Mouse (Mus musculus) E14TG2a.4 (cell line): ENCODE measurements at regions not wholly inside any gene's neighbourhood (a gene's known extent, or its start where the extent isn't known, plus 50 kb on each side); places are given as distances from the start of the nearest gene placed in this dataset.
A peak's percentile ranks its signal among the peaks of the same experiment; 100 is the strongest.
"Not testable (repeated sequence)": the region's sequence is repeated elsewhere in the genome, so short reads cannot be mapped to it uniquely, and the experiment has no call there.

Experiments
- H3K27me3 ChIP-seq: 2 replicates; pipeline ENCODE4 v1.6.1; 2014; ENCODE audit warnings: low read length, control low read depth; ENCODE audit not compliant: insufficient read depth
- H3K36me3 ChIP-seq: 2 replicates; pipeline ENCODE4 v1.6.1; 2014; ENCODE audit warnings: low read length, control low read depth; ENCODE audit not compliant: insufficient read depth
- H3K4me1 ChIP-seq: replicated peaks from 2 replicates; pipeline ENCODE4 v1.6.1; 2014; ENCODE audit warnings: low read depth, low read length, control low read depth
- H3K4me3 ChIP-seq: replicated peaks from 2 replicates; pipeline ENCODE4 v1.5.1; 2014; ENCODE audit warnings: mild to moderate bottlenecking, low read length
- H3K9me3 ChIP-seq: 2 replicates; pipeline ENCODE4 v1.6.1; 2014; ENCODE audit warnings: low read length, control low read depth
- CTCF ChIP-seq: conservative IDR thresholded peaks from 2 replicates; pipeline ENCODE4 v1.5.1; 2014; ENCODE audit warnings: low read length
- NANOG ChIP-seq: IDR thresholded peaks from 2 replicates; pipeline ENCODE4 v1.6.1; 2014; ENCODE audit warnings: borderline replicate concordance, low read length, mixed read lengths
- POU5F1 ChIP-seq: IDR thresholded peaks from 2 replicates; pipeline ENCODE4 v1.6.1; 2014; ENCODE audit warnings: low read length, borderline replicate concordance

DNA sequence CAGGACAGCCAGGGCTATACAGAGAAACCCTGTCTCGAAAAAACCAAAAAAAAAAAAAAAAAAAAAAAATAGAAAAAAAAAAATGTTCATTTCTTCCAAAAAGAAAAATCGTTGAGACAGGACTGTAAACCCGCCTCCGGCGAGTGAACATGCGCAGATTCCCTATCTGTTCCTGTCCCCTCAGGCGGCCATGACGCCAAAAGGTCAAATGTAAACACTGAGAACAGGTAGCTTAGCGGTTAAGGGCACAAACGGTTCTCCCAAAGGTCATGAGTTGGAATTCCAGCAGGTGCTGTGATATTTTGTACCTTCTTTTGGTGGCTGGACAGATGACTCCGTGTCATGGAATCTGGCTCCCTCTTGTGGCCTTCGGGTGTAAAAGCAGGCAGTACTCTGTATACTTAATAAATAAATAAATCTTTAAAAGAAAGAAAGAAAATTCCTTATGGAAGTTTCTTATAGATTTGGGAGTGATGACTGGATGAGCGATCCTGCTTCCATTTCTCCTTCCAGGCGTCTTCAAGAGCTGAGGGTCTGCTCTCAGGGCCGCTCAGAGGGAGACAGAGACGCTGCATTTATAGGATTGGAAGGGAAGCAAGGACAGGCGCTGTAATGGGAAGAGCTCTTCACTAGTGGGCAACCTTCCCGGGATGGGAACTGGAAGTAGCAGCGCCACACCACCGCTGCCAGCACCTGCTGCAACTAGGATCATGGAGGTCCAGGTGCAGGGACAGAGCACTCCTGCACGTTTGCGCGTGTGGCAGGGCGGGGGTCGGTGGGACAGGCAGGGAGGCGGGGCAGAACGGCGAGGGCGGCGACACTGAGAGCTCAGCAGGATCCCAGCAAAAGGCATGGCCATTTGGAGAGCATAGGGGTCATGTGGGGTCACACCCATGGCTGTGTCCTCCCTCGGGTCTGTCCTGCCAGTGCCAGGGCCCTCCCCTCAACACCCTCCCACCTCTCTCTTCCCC lies 189.2 kb upstream of the Gm10767 start:
- not testable (repeated sequence) for H3K27me3 ChIP-seq, H3K36me3 ChIP-seq
- Histone ChIP-seq H3K4me3 (peak overlapping the region; percentile 79), H3K4me1 (peaks cover 24% of the 10 kb centered on the region), H3K9me3 (peaks cover 13% of the 10 kb centered on the region)
- TF ChIP-seq CTCF, result peak; percentile 65

DNA sequence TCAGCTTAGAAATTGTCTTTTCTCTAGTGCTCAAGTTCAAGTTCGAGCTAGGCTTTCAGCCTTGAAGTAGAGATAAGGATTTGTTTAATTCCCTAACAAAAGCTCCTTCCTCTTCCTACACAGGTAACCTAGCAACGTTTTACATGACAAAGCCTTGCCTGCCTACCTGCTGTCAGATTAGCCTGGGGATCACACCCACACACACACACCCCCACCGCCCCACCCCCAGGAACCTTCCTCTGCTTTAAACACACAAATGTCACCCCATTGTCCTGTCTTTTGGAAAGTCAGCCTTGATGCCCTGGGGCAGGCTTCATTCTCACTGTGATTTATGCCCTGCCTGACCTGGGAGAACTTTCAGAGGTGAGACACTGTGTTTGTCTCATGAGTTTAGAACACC lies 193.7 kb upstream of the Gm10767 start:
- not testable (repeated sequence) for H3K27me3 ChIP-seq, H3K36me3 ChIP-seq, H3K4me3 ChIP-seq
- Histone ChIP-seq H3K4me1 (peaks cover 29% of the 10 kb centered on the region), H3K9me3 (peaks cover 16% of the 10 kb centered on the region)
- TF ChIP-seq POU5F1 (peak; percentile 92), NANOG (peak; percentile 69; the same call in 1 of the 2 replicates)

DNA sequence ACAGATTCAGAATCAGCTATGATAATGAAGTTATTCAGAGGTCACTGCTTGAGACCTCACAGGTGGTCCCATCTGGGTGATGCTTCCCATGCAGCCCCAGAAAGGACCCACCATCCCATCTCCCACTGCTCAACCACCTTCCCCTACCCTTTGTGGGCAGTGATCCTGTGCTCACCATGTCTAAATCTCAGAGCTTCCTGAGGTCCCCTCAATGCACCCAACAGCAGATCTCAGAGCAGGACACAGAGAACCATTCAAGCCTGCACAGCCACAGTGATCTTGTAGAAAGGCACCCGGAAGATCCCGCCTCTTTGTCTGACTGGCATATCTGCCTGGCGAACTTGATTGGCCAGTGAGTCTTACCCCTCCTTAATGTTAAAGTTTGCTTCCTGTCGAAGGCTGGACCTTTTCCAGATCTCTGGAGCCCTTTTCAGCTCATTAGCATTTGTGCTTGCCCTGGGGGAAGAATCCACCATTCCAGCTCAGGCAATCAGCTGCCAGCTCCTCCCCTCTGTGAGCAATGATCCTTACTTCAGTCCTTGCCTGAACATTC lies 206.7 kb upstream of the Gm10767 start:
- H3K36me3 ChIP-seq, H3K27me3 ChIP-seq, H3K9me3 ChIP-seq: not testable (repeated sequence)
- H3K4me1 ChIP-seq, result peaks cover 14% of the 10 kb centered on the region
- TF ChIP-seq NANOG, result peak; percentile 18; the same call in 1 of the 2 replicates
- H3K4me3 ChIP-seq, result peak overlapping the region; percentile 84

DNA sequence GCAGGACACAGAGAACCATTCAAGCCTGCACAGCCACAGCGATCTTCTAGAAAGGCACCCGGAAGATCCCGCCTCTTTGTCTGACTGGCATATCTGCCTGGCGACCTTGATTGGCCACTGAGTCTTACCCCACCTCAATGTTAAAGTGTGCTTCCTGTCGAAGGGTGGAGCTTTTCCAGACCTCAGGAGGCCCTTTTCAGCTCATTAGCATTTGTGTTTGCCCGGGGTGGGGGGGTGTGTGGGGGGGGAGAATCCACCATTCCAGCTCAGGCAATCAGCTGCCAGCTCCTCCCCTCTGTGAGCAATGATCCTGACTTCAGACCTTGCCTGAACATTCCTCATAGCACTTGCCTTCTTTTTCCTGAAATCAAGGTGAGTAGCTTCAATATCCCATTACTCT lies 223.9 kb upstream of the Gm10767 start:
- H3K4me1 ChIP-seq, H3K36me3 ChIP-seq, H3K27me3 ChIP-seq: not testable (repeated sequence)
- H3K4me3 ChIP-seq, result peak overlapping the region; percentile 65
- H3K9me3 ChIP-seq, result peaks cover 11% of the 10 kb centered on the region

DNA sequence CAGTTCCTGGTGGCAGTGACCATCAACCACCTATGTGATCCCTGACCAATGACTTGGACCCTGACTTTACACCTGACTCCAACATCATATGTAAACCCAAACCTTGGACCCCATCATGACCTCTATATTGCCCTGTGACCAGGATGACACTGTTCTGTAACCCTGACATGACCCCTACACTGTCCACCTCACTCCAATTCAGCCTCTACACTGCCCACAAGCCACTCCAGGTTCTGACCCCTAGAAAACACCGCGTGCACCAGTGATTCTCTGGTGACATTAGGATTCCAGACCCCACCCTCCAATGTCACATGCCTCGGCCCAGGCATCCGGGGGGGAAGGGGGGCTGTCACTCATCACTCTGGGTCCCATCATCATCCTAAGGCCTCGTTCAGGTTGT lies 201.3 kb upstream of the 2410141K09Rik start:
- not testable (repeated sequence) for H3K27me3 ChIP-seq, H3K4me3 ChIP-seq, H3K36me3 ChIP-seq, H3K9me3 ChIP-seq
- peaks cover 15% of the 10 kb centered on the region; the same call in 1 of the 2 replicates for H3K4me1 ChIP-seq

DNA sequence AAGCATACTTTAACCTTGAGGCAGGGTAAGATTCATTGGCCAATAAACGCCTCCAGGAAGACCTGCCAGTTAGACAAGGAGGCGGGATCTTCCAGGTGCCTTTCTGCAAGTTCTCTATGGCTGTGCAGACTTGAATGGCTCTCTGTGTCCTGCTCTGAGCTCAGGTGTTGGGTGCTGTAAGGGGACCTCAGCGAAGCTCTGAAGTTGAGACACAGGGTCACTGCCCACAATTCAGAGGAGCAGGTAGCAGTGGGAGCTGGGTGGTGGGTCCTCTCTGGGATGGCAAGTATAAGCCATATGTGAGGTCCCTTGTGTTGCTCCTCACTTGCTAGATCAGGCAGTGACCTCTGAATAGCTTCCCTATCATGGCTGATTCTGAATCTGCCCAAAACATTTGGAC lies 184.8 kb upstream of the 2410141K09Rik start:
- not testable (repeated sequence) for H3K36me3 ChIP-seq, H3K27me3 ChIP-seq, H3K4me1 ChIP-seq, H3K9me3 ChIP-seq
- H3K4me3 ChIP-seq, result peak overlapping the region; percentile 78

DNA sequence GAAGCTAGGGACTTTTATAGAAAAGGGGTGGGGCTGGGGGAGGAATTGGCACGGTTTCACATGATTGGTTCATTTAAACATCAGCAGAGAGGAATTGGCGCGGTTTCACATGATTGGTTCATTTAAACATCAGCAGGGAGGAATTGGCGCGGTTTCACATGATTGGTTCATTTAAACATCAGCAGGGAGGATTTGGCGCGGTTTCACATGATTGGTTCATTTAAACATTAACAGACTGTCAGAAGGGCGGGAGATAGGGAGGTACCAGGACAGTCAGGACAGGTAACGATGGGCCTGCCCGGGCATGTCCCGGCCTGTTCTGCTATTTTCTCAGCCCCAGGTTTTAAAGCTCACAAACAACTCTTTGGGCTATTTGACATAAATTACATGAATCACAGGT lies 145.1 kb upstream of the 2410141K09Rik start:
- not testable (repeated sequence) for H3K27me3 ChIP-seq, H3K4me3 ChIP-seq, H3K9me3 ChIP-seq
- peaks cover 14% of the 10 kb centered on the region for H3K4me1 ChIP-seq
- H3K36me3 ChIP-seq, result peaks cover 12% of the 10 kb centered on the region

DNA sequence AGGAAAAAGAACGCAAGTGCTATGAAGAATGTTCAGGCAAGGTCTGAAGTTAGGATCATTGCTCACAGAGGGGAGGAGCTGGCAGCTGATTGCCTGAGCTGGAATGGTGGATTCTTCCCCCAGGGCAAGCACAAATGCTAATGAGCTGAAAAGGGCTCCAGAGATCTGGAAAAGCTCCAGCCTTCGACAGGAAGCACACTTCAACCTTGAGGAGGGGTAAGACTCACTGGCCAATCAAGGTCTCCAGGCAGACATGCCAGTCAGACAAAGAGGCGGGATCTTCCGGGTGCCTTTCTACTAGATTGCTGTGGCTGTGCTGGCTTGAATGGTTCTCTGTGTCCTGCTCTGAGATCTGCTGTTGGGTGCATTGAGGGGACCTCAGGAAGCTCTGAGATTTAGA lies 122.7 kb upstream of the 2410141K09Rik start:
- not testable (repeated sequence) for H3K27me3 ChIP-seq, H3K36me3 ChIP-seq, H3K4me3 ChIP-seq, H3K4me1 ChIP-seq, H3K9me3 ChIP-seq

DNA sequence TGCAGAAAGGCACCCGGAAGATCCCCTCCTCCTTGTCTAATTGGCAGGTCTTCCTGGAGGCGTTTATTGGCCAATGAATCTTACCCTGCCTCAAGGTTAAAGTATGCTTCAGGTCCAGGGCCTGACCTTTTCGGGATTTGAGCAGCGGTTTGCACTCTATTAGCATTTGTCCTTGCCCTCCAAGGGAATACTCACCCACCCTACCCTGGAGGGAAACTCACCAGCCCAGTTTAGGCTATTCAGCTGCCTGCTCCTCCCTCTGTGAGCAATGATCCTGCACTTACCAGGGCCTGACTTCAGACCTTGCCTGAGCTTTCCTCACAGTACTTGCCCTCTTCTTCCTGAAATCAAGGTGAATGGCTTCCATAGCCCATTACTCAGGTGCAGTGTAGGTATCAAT lies 115.5 kb upstream of the 2410141K09Rik start:
- H3K27me3 ChIP-seq, H3K36me3 ChIP-seq, H3K4me1 ChIP-seq, H3K9me3 ChIP-seq, H3K4me3 ChIP-seq: not testable (repeated sequence)

DNA sequence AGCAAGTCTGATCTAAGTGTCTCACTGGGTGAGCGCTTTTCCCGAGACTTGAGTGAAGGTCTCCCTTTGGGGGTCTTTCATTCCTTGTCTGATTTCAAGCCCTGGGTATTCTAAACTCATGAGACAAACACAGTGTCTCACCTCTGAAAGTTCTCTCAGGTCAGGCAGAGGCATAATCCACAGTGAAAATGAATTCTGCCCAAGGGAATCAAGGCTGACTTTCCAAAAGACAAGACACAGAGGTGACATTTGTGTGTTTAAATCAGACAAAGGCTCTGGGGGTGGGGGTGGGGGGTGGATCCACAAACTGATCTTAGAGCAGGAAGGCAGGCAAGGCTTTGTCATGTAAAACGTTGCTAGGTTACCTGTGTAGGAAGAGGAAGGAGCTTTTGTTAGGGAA lies 107.0 kb upstream of the 2410141K09Rik start:
- H3K9me3 ChIP-seq, result peaks cover 11% of the 10 kb centered on the region
- not testable (repeated sequence) for H3K4me3 ChIP-seq, H3K36me3 ChIP-seq, H3K4me1 ChIP-seq, H3K27me3 ChIP-seq

DNA sequence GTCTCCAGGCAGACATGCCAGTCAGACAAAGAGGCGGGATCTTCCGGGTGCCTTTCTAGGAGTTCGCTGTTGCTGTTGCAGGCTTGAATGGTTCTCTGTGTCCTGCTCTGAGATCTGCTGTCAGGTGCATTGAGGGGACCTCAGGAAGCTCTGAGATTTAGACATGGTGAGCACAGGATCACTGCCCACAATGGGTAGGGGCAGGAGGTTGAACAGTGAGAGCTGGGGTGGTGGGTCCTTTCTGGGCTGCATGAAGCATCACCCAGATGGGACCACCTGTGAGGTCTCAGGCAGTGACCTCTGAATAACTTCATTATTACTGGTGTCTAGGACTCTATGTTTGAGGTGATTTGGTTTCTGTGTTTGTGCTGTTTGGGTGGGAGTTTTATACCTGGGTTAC lies 78.7 kb upstream of the 2410141K09Rik start:
- H3K4me3 ChIP-seq, H3K9me3 ChIP-seq, H3K36me3 ChIP-seq, H3K27me3 ChIP-seq, H3K4me1 ChIP-seq: not testable (repeated sequence)
